Mouse (Mus musculus): ENCODE results near the gene Pgm3. TPM values are rescaled to one million over a fixed set of nuclear protein-coding genes. Genes with fewer than 3 reads are reported as not detected.

The Pgm3 gene
- polyA plus RNA-seq, 1 experiment from 2014 or later = 34.0 TPM

DNA sequence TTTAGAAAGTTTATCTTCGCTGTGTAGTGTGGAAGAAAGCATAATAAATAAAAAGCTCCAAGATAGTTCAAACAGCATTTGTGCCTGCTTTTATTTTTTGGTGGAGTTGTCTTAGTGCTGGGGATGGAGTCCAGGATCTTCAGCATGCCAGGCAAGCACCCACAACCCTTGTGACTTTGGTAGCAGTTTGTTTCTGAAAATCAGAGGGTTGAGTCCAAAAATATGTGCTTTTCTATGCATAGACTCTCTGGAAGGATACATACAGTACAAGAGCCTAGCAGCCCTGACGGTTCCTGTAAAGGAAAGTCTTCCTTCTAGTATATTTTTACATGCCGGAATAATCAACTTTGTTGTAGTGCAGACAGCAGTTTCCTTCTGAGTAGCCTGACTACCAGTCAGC lies 20.9 kb downstream of the Pgm3 start:
- Histone ChIP-seq H3K27ac (replicated peaks) (no peak overlapping the region), H3K36me3 (replicated peaks) (peaks cover 76% of the 10 kb centered on the region), H3K4me1 (no peaks in the 10 kb centered on the region), H3K27me3 (replicated peaks; ENCODE audit: low read depth, poor library complexity, severe bottlenecking) (no peaks in the 10 kb centered on the region), H3K9me3 (no peaks in the 10 kb centered on the region), H3K4me3 (no peak overlapping the region)
- DNase-seq (ENCODE audit: low spot score) = no peak
- WGBS = 89% methylated on average over 3 of the region's 3 CpGs

GRCm38 (mm10) chr9:86549637-86550162 lies 21.9 kb downstream of the Pgm3 start:
- Histone ChIP-seq H3K27ac (replicated peaks) (no peak overlapping the region), H3K36me3 (replicated peaks) (peaks cover 67% of the 10 kb centered on the region), H3K4me3 (no peak overlapping the region), H3K27me3 (replicated peaks; ENCODE audit: low read depth, poor library complexity, severe bottlenecking) (no peaks in the 10 kb centered on the region), H3K9me3 (no peaks in the 10 kb centered on the region), H3K4me1 (no peaks in the 10 kb centered on the region)
- 90% methylated on average over 5 of the region's 5 CpGs for WGBS
- DNase-seq (ENCODE audit: low spot score) = no peak

GRCm38 (mm10) chr9:86544559-86544958 lies 27.1 kb downstream of the Pgm3 start:
- WGBS = 78% methylated on average over 1 of the region's 1 CpGs

DNA sequence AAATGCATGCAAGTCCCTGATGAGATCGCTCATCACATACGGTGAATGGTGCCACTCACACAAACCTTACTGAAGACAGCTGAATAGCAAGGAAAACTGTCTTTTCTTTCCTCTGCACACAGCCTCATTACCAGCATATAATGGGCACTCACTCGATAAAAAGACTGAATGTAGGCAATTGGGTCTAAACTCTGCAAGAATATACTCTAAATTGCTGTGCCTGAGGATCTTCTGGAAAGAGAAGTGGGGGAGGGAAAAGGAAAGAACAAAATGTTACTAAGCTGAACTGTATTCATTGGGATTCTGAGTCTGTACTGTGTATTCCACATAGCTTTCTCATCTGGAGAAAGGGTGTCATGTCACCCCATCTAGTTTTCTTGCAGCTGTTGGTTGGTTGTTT lies 28.2 kb downstream of the Pgm3 start:
- Histone ChIP-seq H3K27ac (replicated peaks) (no peak overlapping the region), H3K9me3 (no peaks in the 10 kb centered on the region), H3K27me3 (replicated peaks; ENCODE audit: low read depth, poor library complexity, severe bottlenecking) (no peaks in the 10 kb centered on the region), H3K4me1 (no peaks in the 10 kb centered on the region), H3K36me3 (replicated peaks) (peaks cover 59% of the 10 kb centered on the region), H3K4me3 (no peak overlapping the region)
- 86% methylated on average over 3 of the region's 3 CpGs for WGBS
- DNase-seq (ENCODE audit: low spot score) = no peak

More at GRCm38 (mm10) chr9:86544559-86544958, 27.1 kb downstream of the Pgm3 start:
- Histone ChIP-seq H3K27me3 (replicated peaks; ENCODE audit: low read depth, poor library complexity, severe bottlenecking) (no peaks in the 10 kb centered on the region), H3K4me3 (no peak overlapping the region), H3K27ac (replicated peaks) (no peak overlapping the region), H3K4me1 (no peaks in the 10 kb centered on the region), H3K36me3 (replicated peaks) (peaks cover 70% of the 10 kb centered on the region), H3K9me3 (no peaks in the 10 kb centered on the region)
- no peak for DNase-seq (ENCODE audit: low spot score)

- Histone ChIP-seq H3K9me3 (no peaks in the 10 kb centered on the region), H3K27ac (replicated peaks) (no peak overlapping the region), H3K36me3 (replicated peaks) (peaks cover 15% of the 10 kb centered on the region), H3K4me3 (no peak overlapping the region), H3K27me3 (replicated peaks; ENCODE audit: low read depth, poor library complexity, severe bottlenecking) (no peaks in the 10 kb centered on the region), H3K4me1 (no peaks in the 10 kb centered on the region)
- 91% methylated on average over 5 of the region's 5 CpGs for WGBS
- no peak for DNase-seq (ENCODE audit: low spot score)
Measured at GRCm38 (mm10) chr9:86534071-86534470, 37.6 kb downstream of the Pgm3 start.

- DNase-seq (ENCODE audit: low spot score) = no peak
- H3K9me3 ChIP-seq = no peaks in the 10 kb centered on the region
- no peaks in the 10 kb centered on the region for H3K27me3 ChIP-seq (replicated peaks; ENCODE audit: low read depth, poor library complexity, severe bottlenecking)
- no peak overlapping the region for H3K4me3 ChIP-seq
- peaks cover 15% of the 10 kb centered on the region for H3K36me3 ChIP-seq (replicated peaks)
- WGBS = 48% methylated on average over 2 of the region's 2 CpGs
- H3K4me1 ChIP-seq = no peaks in the 10 kb centered on the region
- H3K27ac ChIP-seq (replicated peaks) = no peak overlapping the region
Measured at GRCm38 (mm10) chr9:86525600-86525999, 46.0 kb downstream of the Pgm3 start.

DNA sequence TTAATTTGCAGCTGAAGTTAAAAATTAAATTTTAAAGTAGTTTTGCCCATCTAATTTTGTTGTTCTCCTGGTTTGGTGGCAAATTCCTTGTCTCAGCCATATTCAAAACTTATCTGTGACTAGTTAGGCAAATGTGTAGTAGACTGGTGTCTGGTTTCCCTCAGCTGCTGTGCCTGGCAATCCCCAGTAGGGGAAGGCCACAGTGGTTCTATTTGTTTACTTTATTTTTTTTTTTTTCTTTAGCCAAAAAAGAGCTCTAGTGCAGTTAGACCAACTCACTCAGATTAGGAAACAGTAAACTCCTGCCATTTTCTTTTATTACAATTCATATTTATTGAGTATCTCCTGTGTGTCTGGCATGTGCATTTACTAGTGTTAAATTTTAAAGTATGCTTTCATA lies 49.3 kb downstream of the Pgm3 start:
- no peaks in the 10 kb centered on the region for H3K27me3 ChIP-seq (replicated peaks; ENCODE audit: low read depth, poor library complexity, severe bottlenecking)
- no peaks in the 10 kb centered on the region for H3K9me3 ChIP-seq
- H3K4me3 ChIP-seq = no peak overlapping the region
- no peaks in the 10 kb centered on the region for H3K4me1 ChIP-seq
- H3K36me3 ChIP-seq (replicated peaks) = peaks cover 22% of the 10 kb centered on the region
- no peak overlapping the region for H3K27ac ChIP-seq (replicated peaks)
- peak; percentile 18 for DNase-seq (ENCODE audit: low spot score)

DNA sequence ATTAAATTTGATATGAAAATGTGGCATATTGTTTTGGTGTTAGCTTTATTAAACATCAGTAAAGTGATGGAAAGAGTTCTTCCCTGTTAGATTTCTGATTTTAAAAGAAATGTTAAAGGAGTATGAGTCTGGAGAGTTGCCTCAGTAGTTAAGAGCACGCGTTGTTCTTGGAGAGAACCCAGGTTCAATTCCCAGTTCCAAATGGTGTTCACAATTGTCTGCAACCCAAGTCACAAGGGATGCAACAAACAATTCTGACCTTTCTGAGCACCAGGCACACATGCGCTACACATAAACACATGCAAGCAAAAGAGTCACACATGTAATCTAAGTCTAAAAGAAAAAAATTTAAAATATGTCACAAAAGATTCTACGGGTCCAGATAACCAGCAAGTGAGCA lies 56.8 kb downstream of the Pgm3 start:
- H3K9me3 ChIP-seq = no peaks in the 10 kb centered on the region
- DNase-seq (ENCODE audit: low spot score) = no peak
- no peaks in the 10 kb centered on the region for H3K4me1 ChIP-seq
- no peak overlapping the region for H3K4me3 ChIP-seq
- WGBS = 97% methylated on average over 4 of the region's 4 CpGs
- H3K36me3 ChIP-seq (replicated peaks) = peaks cover 15% of the 10 kb centered on the region
- H3K27ac ChIP-seq (replicated peaks) = no peak overlapping the region
- H3K27me3 ChIP-seq (replicated peaks; ENCODE audit: low read depth, poor library complexity, severe bottlenecking) = no peaks in the 10 kb centered on the region

DNA sequence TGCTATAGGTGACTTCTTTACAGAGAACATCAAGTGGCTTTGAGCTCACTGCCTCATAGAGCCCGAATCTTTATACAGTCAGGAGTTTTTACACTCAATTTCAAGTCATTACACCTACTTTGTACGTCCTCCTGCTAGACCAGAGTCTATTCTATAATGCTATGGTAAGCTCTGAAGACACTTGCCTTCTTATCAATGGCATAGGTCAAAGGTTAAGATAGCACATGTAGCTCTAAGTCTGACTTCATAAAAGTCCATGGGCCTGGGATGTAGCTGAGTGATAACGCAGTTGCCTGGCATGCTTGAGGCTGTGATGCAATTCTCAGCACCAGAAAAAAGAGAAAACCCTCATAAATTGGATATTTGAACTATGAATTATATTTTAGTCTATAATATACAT lies 57.3 kb downstream of the Pgm3 start:
- Histone ChIP-seq H3K27ac (replicated peaks) (no peak overlapping the region), H3K9me3 (no peaks in the 10 kb centered on the region)
- WGBS = 89% methylated on average over 3 of the region's 3 CpGs

GRCm38 (mm10) chr9:86513733-86514132 lies 57.9 kb downstream of the Pgm3 start:
- H3K27ac ChIP-seq (replicated peaks) = no peak overlapping the region
- H3K4me1 ChIP-seq = no peaks in the 10 kb centered on the region
- H3K4me3 ChIP-seq = no peak overlapping the region
- peaks cover 14% of the 10 kb centered on the region for H3K36me3 ChIP-seq (replicated peaks)
- DNase-seq (ENCODE audit: low spot score) = no peak
- 90% methylated on average over 5 of the region's 5 CpGs for WGBS
- H3K9me3 ChIP-seq = no peaks in the 10 kb centered on the region
- H3K27me3 ChIP-seq (replicated peaks; ENCODE audit: low read depth, poor library complexity, severe bottlenecking) = no peaks in the 10 kb centered on the region

More for the DNA sequence above, 57.3 kb downstream of the Pgm3 start:
- Histone ChIP-seq H3K36me3 (replicated peaks) (peaks cover 14% of the 10 kb centered on the region), H3K4me3 (no peak overlapping the region), H3K4me1 (no peaks in the 10 kb centered on the region), H3K27me3 (replicated peaks; ENCODE audit: low read depth, poor library complexity, severe bottlenecking) (no peaks in the 10 kb centered on the region)
- no peak for DNase-seq (ENCODE audit: low spot score)

DNA sequence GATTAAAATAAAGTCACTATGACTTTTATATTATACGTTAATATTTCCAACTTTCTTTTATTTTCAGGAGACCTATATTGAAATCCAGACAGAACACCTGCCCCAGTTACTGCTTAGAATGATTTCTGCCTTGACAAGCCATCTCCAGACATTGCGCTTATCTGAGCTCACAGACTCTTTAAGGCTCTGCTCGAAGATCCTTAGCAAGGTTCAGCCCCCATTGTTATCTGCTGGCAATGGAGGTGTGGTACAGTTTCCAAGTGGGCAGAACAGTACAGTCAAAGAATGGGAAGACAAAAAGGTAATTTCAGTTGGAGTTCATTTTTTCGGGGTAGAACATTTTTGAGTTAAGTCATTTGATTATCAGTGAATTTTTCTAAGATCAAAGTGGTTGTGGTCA lies 64.2 kb downstream of the Pgm3 start:
- no peak overlapping the region for H3K4me3 ChIP-seq
- DNase-seq (ENCODE audit: low spot score) = no peak

More for the DNA sequence above, 64.2 kb downstream of the Pgm3 start:
- Histone ChIP-seq H3K36me3 (replicated peaks) (peaks cover under 1% of the 10 kb centered on the region; the same call in 1 of the 2 replicates), H3K9me3 (no peaks in the 10 kb centered on the region), H3K27ac (replicated peaks) (no peak overlapping the region), H3K4me1 (no peaks in the 10 kb centered on the region), H3K27me3 (replicated peaks; ENCODE audit: low read depth, poor library complexity, severe bottlenecking) (no peaks in the 10 kb centered on the region)
- WGBS = 90% methylated on average over 4 of the region's 4 CpGs

Data from embryonic facial prominence, embryonic 10.5 days (tissue).